ENCODE assay signal across 8 mouse cellular contexts in genomic region chr1:6135066-6135465, GRCm38 (mm10).
A peak's percentile ranks its signal among the peaks of the same experiment; 100 is the strongest.
DNase-seq lines count a peak whose midpoint lies in the region.

No protein-coding gene starts in this region.

- peak; percentile 6 for DNase-seq in adrenal gland, postnatal 10 days
- DNase-seq in adrenal gland, adult 18-20 months (ENCODE audit: low spot score in 2 of 2), result no peak
- DNase-seq in left cerebral cortex, adult 18-20 months (ENCODE audit: low spot score in 2 of 2), result peak; percentile 17 to 29
- DNase-seq in left cerebral cortex, postnatal 36 days (ENCODE audit: low spot score in 2 of 2), result no peak
- DNase-seq in embryo, embryonic 11.5 days (ENCODE audit: low read depth, low spot score), result peak; percentile 13
- peak; percentile 21 for DNase-seq in mesoderm, embryonic 11.5 days (ENCODE audit: low read depth, low spot score)
- DNase-seq in gastrocnemius, postnatal 4 days (ENCODE audit: low spot score in 2 of 2), result no peak
- DNase-seq in urinary bladder, postnatal 36 days (ENCODE audit: low spot score in 2 of 2), result no peak

- intact Hi-C loops in left cerebral cortex, postnatal 36 days (cut with DNase I), result loop anchor here (2.0 kb wide), 1 partner anchor 220 kb away; no protein-coding TSS in a partner anchor

Comparison
In these comparisons a context has a peak if more than half of its experiments do, and no peak if none do; other contexts are left out.
1. DNase-seq: peak in adrenal gland, postnatal 10 days (single experiment), left cerebral cortex, adult 18-20 months (2 of 2), embryo, embryonic 11.5 days (single experiment) and mesoderm, embryonic 11.5 days (single experiment); none in adrenal gland, adult 18-20 months (0 of 2), left cerebral cortex, postnatal 36 days (0 of 2), gastrocnemius, postnatal 4 days (0 of 2) and urinary bladder, postnatal 36 days (0 of 2).